Mouse (Mus musculus): ENCODE data around the gene Tmem131.
"Not testable (repeated sequence)": the region's sequence is repeated elsewhere in the genome, so short reads cannot be mapped to it uniquely, and the experiment has no call there.

The Tmem131 gene

GRCm38 (mm10) chr1:36919728-36920127 lies 23.7 kb downstream of the Tmem131 start:
- DNase-seq (ENCODE audit: low spot score in 2 of 2), result no peak

DNA sequence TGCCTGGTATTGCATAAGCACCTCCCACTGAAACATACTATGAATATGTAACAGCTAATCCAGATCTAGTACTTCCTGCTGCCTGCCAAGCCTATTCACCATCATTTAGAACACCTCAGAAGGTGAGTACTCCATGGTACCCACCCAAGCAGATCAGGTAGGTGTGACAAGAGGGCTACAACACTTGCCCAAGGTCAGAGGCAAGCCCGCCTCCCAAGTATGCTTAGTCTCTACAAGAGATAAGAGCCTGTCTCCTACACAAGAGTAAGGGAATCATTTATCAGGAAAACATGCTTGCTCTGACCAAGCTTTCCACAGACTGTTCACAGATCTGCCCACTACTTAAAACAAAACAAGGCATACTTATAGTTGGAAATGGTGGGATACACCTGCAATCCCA lies 26.0 kb downstream of the Tmem131 start:
- no peak for DNase-seq (ENCODE audit: low spot score in 2 of 2)

DNA sequence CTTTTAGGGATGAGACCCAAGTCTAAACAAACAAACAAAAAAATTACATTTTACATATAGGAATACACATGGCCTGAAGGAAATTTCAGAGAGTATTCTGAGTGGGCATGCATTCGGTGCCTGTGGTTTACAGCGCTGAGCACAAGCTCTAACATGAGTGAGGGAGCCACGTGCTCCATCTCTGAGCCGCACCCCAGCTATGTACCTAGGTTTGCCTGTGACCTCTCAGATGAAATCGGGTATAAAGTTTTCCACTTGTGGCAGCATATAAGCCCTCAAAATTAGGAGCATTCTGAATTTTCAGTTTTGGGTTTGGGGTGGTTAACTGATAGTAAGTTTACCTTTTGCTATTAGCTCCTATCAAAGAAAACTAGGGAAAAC lies 28.3 kb downstream of the Tmem131 start:
- DNase-seq (ENCODE audit: low spot score in 2 of 2), result no peak

GRCm38 (mm10) chr1:36914455-36915199 lies 28.8 kb downstream of the Tmem131 start:
- no peak for DNase-seq (ENCODE audit: low spot score in 2 of 2)

GRCm38 (mm10) chr1:36913806-36914205 lies 29.7 kb downstream of the Tmem131 start:
- DNase-seq (ENCODE audit: low spot score in 2 of 2), result no peak

DNA sequence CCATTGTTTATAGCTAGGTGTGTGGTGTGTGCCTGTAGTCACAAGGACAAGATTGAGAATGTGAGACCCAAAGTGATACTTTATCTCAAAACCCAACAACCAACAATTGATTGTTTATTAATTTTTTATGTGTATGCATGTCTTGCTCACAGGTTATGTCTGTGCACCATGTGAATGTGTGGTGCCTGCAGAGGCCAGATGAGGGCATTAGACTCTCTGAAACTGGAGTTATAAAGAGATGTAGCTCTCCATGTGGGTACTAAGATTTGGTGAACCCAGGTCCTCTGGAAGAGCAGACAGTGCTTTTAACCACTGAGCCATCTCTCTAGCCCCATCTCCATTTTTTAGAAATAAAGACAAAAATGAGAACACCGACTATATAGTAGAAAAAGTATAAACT lies 31.2 kb downstream of the Tmem131 start:
- no peak for DNase-seq (ENCODE audit: low spot score in 2 of 2)

- no peak for DNase-seq (ENCODE audit: low spot score in 2 of 2)
Measured at GRCm38 (mm10) chr1:36911603-36912002, 31.9 kb downstream of the Tmem131 start.

GRCm38 (mm10) chr1:36910397-36910796 lies 33.1 kb downstream of the Tmem131 start:
- DNase-seq (ENCODE audit: low spot score in 2 of 2), result no peak

DNA sequence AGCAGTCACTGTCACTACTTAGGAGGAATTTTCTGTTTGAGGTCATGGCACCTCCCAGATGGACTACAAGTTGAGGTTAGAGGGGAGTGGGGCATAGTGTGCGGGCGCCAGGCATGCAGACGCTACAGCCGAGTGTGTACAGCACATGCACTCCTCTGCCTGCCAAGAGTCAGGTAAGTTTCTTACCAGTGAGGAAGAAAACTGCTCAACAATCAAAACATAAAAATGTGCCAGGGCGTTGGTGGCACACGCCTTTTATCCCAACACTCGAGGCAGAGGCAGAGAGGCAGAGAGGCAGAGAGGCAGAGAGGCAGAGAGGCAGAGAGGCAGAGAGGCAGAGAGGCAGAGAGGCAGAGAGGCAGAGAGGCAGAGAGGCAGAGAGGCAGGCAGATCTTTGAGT lies 33.5 kb downstream of the Tmem131 start:
- not testable (repeated sequence) for DNase-seq (ENCODE audit: low spot score in 2 of 2)

GRCm38 (mm10) chr1:36905216-36905615 lies 38.2 kb downstream of the Tmem131 start:
- DNase-seq (ENCODE audit: low spot score in 2 of 2), result no peak

DNA sequence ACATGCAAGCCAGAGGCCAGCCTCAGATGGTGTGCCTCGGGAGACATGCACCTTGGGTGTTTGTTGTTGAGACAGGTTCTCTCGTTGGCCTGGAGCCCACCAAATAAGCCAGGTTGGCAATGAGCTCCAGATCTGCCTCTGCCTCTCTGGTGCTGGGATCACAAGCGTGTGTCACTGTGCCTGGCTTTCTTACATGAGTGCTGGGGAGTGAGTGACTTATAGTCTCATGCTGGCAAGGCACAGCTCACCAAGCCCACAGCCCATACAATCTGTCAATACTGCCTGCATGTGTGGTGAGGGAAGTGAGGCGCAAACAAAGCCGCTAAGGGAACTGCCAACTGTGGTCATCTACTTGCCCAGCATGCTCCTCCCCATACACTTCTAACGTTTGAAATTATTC lies 39.0 kb downstream of the Tmem131 start:
- no peak for DNase-seq (ENCODE audit: low spot score in 2 of 2)

DNA sequence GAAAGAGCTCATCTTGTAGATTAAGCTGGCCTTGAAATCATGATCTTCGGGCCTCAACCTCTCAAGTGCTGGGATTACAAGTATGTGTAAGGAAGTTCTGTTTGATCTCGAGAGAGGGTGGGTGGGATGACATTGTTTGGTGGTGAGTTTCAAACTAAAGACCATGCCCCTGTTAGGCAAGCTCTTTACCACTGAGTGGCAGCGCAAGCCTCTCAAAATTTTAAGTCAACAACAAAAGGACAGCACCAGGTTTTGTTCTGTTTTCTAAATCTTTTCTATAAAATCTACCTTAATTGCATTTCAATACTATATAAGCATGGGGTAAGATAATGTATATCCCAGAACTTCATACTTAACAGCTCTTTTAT lies 39.4 kb downstream of the Tmem131 start:
- no peak for DNase-seq (ENCODE audit: low spot score in 2 of 2)

DNA sequence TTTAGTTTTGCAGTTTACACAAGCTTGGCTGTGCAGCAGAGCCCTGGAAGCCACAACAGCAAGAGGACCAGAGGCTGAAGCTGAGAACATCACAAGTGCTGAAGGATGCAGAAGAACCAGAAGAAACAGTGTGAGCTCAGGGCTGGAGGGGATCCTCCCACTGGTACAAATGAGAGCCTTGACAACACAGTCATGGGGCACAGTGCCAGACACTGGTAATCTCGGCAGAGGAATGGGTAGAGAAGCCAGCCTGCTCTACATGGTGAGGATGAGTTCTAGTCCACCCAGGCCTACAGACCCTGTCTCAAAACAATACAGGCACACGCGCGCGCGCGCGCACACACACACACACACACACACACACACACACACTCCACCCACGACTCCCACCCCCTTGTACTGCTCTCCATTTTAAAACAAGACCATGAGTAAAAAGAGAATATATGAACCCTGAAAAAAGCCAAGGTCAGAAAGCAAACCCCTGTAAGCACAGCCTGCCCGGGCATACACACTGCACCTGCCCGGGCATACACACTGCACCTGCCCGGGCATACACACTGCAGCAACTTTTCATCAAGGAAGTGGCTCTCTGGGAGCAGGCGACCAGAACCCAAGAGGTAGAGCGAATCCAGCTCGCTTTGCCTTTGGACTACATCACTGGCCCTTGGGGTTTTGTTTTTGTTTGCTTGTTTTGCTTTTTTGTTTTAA lies 39.9 kb downstream of the Tmem131 start:
- DNase-seq (ENCODE audit: low spot score in 2 of 2), result no peak

- no peak for DNase-seq (ENCODE audit: low spot score in 2 of 2)
Measured at GRCm38 (mm10) chr1:36902533-36903315, 40.7 kb downstream of the Tmem131 start.

DNA sequence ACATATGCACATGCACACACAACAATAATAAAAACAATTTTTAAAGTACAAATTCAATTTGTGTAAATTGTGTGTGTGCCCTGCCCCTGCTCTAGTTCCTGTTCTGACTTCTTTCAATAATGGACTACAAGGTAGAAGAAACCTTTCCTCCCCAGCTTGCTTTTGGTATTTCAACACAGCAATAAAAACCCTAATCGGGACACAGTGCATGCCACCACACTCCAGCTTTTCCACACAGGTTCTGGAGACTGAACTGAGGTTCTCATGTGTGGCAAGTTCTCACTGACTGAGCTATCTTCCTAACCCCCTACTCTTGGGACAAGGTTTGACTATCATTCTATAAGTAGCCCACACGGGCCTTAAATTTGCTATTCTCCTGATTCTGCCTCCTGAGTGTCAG lies 43.8 kb downstream of the Tmem131 start:
- DNase-seq (ENCODE audit: low spot score in 2 of 2), result no peak

DNA sequence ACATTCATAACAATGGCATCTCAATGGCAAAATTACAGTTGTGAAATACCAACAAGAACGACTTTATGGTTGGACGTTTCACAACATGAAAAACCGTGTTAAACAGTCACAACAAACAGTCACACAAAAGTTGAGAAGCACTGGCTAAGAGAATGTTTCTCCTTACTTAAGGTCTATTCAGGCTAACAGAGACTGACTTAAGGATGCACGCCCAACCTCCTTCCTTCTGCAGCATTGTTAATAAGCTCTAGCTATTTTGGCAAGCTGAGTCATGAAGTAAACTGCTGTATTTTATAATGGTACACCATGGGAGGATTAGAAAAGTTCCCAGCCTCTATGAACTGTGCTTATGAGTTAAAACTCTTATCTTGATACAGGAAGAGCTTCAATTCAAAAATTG lies 47.0 kb downstream of the Tmem131 start:
- DNase-seq (ENCODE audit: low spot score in 2 of 2), result no peak

- no peak for DNase-seq (ENCODE audit: low spot score in 2 of 2)
Measured at GRCm38 (mm10) chr1:36895452-36895851, 48.0 kb downstream of the Tmem131 start.

- DNase-seq (ENCODE audit: low spot score in 2 of 2), result no peak
Measured at GRCm38 (mm10) chr1:36894136-36894535, 49.3 kb downstream of the Tmem131 start.

- not testable (repeated sequence) for DNase-seq (ENCODE audit: low spot score in 2 of 2)
Measured at GRCm38 (mm10) chr1:36893720-36894119, 49.7 kb downstream of the Tmem131 start.

DNA sequence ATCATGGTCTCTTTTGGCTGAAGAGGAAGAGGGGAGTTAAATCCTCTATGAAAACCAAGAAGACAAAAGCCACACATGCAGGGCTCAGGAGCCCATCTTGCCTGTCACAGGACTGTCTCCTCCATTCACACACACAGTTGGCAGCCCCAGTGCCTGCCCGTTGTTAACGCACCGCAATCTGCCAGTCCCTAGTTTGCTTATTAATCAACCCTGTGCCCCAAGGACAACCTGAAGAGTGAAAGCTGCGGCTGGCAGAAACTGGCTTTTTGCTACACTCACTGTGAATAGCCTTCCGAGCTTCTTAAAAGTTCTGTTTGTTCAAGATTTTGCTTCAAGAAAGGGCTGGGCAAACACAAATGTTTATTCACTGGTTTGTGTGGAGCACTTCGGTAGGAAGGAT lies 50.3 kb downstream of the Tmem131 start:
- no peak for DNase-seq (ENCODE audit: low spot score in 2 of 2)

DNA sequence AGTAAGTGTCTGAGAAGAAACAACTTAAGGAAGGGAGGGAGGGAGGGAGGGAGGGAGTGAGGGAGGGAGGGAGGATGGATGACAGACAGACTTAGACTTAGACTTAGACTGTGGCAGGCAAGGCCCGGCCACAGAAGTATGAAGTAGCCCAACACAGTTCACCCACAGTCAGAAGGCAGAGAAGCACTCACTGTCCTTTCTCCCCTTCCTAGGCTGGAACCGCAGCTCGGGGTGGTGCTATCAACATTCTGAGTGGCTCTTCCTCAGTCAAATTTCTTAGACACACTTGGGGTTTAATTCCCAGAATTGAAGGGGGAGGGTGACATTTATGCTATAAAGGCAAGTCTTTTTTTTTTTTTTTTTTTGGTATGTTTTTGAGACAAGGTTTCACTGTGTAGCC lies 51.0 kb downstream of the Tmem131 start:
- no peak for DNase-seq (ENCODE audit: low spot score in 2 of 2)

DNA sequence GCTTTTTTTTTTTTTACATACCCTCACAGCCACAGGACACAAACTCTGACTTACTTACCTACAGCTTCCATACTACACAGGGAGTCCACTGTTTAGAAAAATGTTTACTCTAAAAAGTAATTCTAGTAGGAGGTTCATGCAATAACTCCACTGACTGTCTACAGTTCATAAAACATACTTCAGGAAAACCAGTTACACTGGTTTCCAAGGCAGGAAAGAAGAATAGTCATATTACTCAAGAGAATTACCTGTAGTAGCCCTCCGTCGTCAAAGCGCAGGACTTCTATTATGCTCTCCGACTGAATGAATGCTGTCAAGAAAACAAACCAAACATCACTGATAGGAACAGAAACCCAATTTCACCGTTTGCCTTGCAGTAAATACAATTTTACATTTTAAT lies 54.5 kb downstream of the Tmem131 start:
- no peak for DNase-seq (ENCODE audit: low spot score in 2 of 2)

GRCm38 (mm10) chr1:36887172-36887571 lies 56.3 kb downstream of the Tmem131 start:
- DNase-seq (ENCODE audit: low spot score in 2 of 2), result no peak
